Mouse (Mus musculus): ENCODE measurements around the gene Taar7f.
"Not testable (repeated sequence)": the region's sequence is repeated elsewhere in the genome, so short reads cannot be mapped to it uniquely, and the experiment has no call there.

Taar7f gene

DNA sequence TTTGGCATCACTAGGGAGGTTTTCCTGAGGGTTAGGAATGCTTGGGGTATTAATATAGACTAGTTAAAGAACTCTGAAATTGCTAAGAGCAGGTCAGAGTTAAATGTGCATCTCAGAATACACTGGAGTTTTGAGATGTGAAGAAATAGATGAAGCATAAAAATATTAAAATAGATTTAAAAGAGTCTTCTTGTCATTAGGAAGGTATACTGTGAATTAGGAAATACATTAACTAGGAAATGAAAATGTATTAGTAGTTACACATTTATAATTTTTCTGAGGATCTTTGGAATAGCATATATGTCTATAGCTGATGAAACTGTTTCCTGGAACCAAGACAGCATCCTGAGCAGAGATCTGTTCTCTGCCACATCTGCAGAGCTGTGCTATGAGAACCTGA, at the start of gene Taar7f:
TSS of gene Taar7f (plus strand) at position 301 of the 400 bp plus-strand sequence.
- DNase-seq = no peak

DNA sequence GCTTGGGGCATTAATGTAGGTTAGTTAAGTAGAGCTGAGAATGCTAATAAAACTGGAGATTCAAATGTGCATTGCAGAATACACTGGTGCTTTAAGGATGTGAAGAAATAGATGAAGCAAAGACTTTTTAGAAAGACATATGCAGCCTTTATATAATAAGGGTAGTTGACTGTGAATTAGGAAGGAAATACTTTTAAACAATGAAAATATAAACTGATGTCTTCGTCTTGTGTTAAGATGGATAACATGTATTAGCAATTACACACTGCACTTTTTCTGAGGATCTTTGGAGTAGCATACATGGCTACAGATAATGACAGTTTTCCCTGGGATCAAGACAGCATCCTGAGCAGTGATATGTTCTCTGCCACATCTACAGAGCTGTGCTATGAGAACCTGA, 49.7 kb upstream of the Taar7f start, which contains the start of gene Taar7b:
TSS of gene Taar7b (plus strand) at position 301 of the 400 bp plus-strand sequence.
- no peak for DNase-seq

DNA sequence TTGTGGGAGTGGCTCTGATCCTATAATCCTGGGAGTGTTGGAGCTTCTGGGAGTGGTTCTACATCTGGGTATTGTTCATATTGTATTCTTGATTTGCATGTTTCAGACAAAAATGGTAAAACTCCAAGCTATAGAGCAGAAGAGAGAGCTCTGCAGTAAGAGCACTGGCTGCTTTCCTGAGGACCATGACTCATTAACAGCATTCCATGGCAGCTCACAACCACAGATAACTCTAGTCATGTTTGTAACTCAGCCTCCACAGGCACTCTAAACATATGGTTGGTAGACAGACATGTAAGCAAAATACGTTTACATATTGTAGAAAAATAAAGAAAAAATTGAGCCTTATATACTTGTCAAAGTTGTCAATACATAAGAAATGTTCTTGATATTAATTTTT, 42.9 kb upstream of the Taar7f start:
- no peak for DNase-seq

DNA sequence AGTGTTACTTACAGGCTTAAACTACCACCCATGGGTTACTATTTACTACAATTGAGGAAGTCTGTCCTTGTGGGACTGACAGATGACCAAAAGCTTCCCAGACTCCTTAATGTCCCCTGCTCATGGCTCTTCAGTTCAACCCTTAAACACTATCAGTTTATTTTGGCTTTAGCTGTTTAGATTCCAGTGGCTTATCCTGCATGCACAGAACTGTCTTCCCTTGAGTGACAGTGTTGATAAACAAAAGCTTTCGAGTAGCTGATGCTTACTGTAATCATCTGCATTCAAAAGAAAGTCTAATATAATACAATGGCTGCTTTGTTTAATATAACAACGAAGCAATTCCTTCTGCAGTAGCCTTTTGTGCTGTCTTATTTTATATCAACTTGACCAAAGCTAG, 42.3 kb upstream of the Taar7f start:
- no peak for DNase-seq

DNA sequence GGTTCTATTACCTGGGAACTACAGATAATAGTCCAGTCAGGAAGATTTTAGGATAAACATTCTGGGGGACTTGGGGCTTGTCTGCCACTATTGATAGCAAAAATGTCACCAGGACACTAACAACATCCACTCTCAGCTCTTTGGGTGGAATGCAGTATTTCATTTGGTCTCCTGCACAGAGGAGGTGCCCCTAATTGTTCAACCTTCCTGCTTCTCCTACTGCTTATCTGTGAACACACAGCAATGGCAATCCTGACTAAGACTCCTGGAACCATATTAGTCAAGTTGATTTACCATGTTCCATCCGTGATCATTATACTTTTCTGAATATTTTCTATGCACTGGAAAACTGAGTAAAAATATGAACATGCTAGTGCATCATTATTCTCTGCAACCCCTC, 41.2 kb upstream of the Taar7f start:
- no peak for DNase-seq

DNA sequence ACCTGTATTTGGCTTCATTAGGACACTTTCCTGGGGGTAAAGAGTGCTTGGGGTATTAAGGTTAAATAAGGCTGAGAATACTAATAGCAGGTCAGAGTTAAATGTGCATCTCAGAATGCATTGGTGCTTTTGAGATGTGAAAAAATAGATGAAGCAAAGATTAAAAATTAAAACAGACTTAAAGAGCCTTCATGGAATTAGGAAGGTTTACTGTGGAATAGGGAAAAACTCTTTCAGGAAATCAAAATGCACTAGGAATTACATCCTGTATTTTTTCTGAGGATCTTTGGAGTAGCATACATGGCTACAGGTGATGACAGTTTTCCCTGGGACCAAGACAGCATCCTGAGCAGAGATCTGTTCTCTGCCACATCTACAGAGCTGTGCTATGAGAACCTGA, 22.4 kb upstream of the Taar7f start, which contains the start of gene Taar7d:
TSS of gene Taar7d (plus strand) at position 301 of the 400 bp plus-strand sequence.
- DNase-seq = no peak

DNA sequence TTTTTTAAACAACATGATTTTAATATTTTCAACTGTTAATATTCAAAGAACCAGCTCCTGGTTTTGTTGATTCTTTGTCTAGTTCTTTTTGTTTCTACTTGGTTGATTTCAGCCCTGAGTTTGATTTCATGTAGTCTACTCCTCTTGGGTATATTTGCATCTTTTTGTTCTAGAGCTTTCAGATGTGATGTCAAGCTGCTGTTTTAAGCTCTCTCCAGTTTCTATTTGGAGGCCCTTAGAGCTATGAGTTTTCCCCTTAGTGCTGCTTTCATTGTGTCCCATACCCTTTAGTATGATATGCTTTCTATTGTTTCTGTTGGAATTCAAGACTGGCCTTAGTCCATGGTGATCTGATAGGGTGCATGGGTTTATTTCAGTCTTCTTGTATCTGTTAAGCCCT, 18.0 kb upstream of the Taar7f start:
- DNase-seq = no peak

DNA sequence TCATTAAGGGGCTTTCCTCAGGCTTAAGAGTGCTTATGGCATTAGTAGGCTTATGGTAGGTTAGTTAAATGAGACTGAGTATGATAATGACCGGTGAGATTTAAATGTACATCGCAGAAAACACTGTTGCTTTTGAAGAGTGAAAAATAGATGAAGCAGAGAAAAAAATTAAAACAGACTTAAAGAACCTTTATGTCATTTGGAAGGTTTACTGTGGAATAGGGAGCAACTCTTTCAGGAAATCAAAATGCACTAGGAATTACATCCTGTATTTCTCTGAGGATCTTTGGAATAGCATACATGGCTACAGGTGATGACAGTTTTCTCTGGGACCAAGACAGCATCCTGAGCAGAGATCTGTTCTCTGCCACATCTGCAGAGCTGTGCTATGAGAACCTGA, 12.0 kb upstream of the Taar7f start, which contains the start of gene Taar7e:
TSS of gene Taar7e (plus strand) at position 301 of the 400 bp plus-strand sequence.
- DNase-seq = no peak

DNA sequence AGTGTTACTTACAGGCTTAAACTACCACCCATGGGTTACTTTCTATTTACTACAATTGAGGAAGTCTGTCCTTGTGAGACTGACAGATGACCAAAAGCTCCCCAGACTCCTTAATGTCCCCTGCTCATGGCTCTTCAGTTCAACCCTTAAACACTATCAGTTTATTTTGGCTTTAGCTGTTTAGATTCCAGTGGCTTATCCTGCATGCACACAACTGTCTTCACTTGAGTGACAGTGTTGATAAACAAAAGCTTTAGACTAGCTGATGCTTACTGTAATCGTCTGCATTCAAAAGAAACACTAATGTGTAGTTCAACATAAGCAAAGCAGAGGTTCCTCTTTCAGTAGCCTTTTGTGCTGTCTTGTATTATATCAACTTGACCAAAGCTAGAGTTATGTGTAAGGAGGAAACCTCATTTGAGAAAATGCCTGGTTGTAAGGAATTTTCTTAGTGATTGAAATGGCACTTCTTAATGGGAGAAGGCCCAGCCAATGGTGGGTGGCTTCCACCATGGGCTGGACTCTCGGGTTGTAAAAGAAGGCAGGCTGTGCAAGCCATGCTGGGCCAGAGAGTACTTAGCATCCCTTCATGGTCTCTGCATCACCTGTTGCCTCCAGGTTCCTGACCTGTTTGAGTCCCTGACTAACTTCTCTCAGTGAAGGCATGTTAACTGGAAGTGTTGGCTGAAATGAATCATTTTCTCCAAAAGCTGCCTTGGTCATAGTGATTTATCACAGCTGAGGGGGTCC, 9.0 kb upstream of the Taar7f start:
- no peak for DNase-seq

DNA sequence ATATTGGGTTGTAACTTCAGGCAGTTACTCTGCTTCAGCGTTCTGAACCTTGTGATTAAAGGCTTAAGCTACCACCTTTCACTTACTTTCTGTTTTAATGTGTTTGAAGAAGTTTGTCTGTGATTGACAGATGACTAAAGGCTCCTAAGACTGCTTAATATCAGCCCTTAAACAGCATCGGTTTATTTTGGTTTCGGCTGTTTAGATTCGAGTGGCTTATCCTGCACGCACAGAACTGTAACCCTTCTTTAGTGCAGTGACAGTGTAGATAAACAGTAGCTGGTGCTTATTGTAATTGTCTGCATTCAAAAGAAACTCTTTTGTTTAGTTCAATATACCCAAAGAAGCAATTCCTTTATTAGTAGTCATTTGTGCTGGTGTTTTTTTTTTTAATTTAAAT, 2.7 kb downstream of the Taar7f start:
- no peak for DNase-seq

DNA sequence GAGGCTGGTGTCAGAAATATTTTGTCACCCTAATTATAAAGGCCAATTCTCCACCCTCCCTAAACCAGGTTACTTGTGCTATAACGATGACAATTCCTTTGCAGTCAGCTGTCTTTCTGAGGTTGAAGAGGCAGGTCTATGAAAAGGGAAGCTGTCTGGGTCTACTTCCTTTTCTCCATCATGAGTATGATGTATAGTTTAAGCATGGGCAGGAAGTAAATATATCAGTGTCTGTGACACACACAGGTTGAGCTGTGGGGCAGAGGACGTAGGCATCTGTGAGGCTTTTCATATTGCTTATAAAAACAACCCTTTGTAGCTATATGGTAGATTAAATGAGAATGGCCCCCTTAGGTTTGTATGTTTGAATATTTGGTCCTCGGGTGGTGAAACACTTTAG, 9.7 kb downstream of the Taar7f start:
- no peak for DNase-seq

DNA sequence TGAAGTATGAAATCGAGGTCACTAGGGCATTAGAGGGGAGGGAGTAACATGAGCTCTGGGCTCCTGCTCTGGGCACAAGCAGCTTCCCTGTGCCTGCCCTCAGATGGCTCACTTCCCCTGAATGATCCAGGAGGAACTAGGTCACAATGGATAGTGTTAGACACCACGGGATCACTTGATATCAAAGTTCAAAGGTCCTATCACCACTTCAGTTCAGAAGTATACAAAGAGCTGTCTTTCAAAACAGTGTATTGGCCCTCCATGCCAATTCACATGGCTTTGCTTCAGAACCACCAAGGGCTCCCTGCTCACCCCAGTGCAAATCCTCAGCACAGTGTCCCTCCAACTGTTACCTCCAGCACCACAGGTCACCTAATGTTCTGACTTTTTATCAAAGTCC, 25.4 kb downstream of the Taar7f start:
- DNase-seq = not testable (repeated sequence)

DNA sequence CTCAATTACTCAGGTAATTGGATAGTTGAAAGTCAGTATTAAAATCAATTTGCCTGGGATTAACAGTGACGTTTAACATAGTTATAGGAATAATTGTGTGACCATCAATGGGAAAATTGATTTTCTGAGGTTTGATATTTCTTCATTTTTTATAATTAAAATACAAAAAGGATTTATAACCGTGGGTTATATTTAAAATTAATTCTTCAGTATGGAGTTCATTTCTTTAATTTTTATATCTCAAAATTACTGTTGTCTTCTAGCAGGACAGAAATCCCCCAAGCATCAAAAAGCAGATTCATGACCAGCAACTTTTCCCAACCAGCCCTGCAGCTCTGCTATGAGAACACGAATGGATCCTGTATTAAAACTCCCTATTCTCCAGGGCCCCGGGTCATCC, 26.9 kb downstream of the Taar7f start, which contains the start of gene Taar8a:
TSS of gene Taar8a (plus strand) at position 301 of the 400 bp plus-strand sequence.
- DNase-seq = not testable (repeated sequence)

DNA sequence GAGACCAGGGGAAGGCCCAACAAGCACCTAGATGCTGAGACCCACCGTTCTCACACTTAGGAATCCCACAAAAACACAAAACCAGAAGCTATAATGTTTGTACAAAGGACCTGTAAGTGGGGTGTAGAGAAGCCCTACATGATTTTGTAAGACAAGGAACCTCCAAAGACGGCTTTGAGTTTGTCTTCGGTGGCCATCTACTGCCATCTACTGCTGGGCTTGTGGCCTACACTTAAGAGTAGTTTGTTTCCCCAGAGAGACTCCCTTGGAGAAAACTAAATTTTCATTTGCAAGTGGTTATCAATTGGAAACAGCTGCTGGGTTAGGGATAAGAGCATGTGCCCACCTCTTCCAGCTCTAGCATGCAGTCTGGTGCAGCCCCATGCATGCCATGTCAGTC, 30.9 kb downstream of the Taar7f start:
- peak; percentile 69 to 70 for DNase-seq

DNA sequence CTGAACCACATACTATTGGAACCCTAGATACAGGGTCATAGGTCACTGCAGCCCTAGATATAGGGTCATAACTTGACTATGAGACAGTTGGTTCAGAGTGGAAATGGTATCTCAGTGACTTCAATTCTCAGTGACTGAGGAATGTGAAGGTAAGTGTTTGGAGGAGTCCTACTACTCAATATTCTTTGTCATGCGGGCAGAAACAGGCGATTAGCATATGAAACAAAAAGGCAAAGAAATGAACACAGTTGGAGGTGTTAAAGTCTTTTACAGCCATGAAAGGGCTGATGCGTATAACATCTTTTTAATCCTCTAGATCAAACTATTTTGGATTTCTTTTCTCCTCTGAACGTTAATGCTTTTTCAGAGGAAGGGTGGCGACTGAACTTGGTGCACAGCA, 36.6 kb downstream of the Taar7f start:
- no peak for DNase-seq

DNA sequence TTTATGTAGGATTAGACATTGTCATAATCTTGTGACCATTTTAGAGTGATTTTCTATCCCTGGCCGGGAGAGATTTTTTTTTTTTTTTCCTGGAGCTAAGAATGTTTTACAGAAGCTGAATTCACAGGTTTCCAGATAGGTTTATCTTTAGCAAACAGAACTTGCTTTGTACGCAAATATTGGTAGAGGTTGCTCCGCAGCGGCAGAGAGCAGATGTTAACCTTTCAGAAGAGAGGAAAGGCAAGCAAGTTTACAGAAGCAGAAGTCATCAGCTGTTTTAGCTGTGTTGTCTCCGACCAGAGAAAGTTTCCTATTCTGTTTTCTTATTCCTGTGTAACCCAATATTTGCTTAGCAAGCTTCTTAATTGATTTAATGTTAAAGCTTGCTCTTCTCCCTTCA, 37.2 kb downstream of the Taar7f start:
- no peak for DNase-seq

DNA sequence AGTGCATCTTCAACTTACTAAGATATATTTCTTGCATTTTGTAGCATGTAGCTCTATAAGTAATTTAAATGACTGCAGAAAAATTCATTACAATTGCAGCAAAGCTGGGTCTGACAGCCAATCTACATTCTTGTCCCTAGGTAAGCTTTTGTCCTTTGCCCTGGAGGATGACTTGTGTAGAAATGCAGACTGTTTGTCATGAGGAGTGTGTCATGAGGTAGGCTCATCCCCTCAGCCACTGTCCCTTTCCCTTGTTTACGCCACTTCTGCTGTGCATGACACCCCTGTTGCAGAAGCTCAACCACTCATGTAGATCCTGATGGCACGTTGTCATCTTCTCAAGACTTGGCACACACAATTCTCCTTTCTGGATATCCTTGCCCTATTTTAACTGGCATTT, 37.9 kb downstream of the Taar7f start:
- DNase-seq = no peak

DNA sequence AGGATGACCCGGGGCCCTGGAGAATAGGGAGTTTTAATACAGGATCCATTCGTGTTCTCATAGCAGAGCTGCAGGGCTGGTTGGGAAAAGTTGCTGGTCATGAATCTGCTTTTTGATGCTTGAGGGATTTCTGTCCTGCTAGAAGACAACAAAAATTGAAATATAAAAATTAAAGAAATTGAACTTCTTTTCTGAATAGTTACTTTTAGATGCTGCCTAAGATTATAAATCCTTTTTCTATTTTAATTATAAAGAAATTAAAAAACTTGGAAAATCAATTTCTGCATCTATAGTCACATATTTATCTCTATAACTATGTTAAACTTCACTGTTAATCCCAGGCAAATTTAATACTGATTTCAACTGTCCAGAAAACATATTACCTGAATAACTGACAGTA, 42.9 kb downstream of the Taar7f start, which contains the start of gene Taar8b:
TSS of gene Taar8b (minus strand) at position 101 of the 400 bp plus-strand sequence.
- no peak for DNase-seq

DNA sequence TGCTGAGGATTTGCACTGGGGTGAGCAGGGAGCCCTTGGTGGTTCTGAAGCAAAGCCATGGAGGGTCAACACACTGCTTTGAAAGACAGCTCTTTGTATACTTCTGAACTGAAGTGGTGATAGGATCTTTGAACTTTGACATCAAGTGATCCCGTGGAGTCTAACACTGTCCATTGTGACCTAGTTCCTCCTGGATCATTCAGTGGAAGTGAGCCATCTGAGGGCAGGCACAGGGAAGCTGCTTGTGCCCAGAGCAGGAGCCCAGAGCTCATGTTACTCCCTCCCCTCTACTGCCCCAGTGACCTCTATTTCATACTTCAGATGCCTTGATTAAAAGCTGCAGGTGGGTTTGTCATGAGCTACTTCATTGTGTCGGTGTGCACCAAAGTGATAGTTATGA, 47.7 kb downstream of the Taar7f start:
- not testable (repeated sequence) for DNase-seq

Measured in kidney, postnatal 4 days (tissue).